9 mouse cellular contexts compared by ENCODE assay signal in the genomic region with DNA sequence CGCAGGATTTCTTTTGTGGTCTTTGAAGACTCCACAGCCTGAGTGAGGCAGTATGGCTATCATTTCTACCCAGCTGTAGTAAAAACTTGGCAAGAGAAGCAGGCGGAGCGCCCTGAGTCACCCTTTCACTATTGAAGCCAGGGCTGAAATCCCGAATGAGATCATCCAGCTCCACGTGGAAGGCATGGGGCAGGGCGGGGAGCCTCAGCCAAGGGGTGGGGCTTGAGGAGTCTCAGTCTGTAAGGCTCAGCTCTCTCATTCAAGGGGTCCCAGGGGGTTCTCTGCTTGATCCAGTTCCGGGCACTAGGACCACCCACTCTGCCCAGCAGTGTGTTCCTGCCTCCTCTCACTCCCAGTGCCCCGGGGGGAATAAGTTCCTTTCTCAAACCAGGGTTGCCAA. TPM values are rescaled to one million over a fixed set of nuclear protein-coding genes. Genes with fewer than 3 reads are reported as not detected.
DNase-seq lines count a peak whose midpoint lies in the region; ATAC-seq and TF ChIP-seq lines count a peak whose summit lies in the region.
"Had no signal": no experiment of that assay in that cellular context is flagged by ENCODE, and none has a peak within 500 bp of the region (broad histone marks: within the 10 kb centered on the region; RNA-seq: fewer than 3 reads in every experiment).

No protein-coding gene starts in this region.

- peak; percentile 99 for DNase-seq in 3T3-L1 (ENCODE audit: low read depth, low spot score)
- peak; percentile 70 to 76 for DNase-seq in cerebellum, adult 18-20 months
- DNase-seq in kidney, postnatal 25 days, result peak; percentile 91 to 95
- peak; percentile 93 for DNase-seq in liver, adult 2 months (ENCODE audit: extremely low read depth, low read depth, low spot score)
- DNase-seq in midbrain, postnatal 0 days (ENCODE audit: low spot score), result peak; percentile 92
- peak; percentile 82 for DNase-seq in testis, postnatal 14 days (ENCODE audit: low spot score)

- TF ChIP-seq POLR2A in liver, adult 2 months (IDR thresholded peaks at IDR 0.05; ENCODE audit: extremely low read depth, insufficient read depth, low read length), result 0 out of 2 replicates have a peak, but pooled peaks have one; percentile 23

- ATAC-seq in forebrain, embryonic 15.5 days (replicated peaks), result peak; percentile 85
- peak; percentile 80 for ATAC-seq in heart, embryonic 16.5 days (replicated peaks; ENCODE audit: extremely low read depth, insufficient read depth, low FRiP score)
- peak; percentile 81 for ATAC-seq in midbrain, postnatal 0 days (ENCODE audit: low FRiP score)

- H3K4me3 ChIP-seq in forebrain, embryonic 15.5 days, result peak overlapping the region; percentile 56
- H3K4me3 ChIP-seq in heart, embryonic 16.5 days (ENCODE audit: low read length), result peak overlapping the region; percentile 90
- H3K4me3 ChIP-seq in liver, adult 2 months (ENCODE audit: insufficient read depth, low read depth, low read length), result peak overlapping the region; percentile 63
- peak overlapping the region; percentile 48 for H3K4me3 ChIP-seq in midbrain, postnatal 0 days (ENCODE audit: low read depth, low read length)

- peak overlapping the region; percentile 99 for H3K4me2 ChIP-seq in forebrain, embryonic 15.5 days (replicated peaks)
- peak overlapping the region; percentile 78 for H3K4me2 ChIP-seq in heart, embryonic 16.5 days (ENCODE audit: low read depth, low read length)
- H3K4me2 ChIP-seq in midbrain, postnatal 0 days (ENCODE audit: low read depth, low read length, poor library complexity, severe bottlenecking), result peak overlapping the region; percentile 100

- H3K4me1 ChIP-seq in forebrain, embryonic 15.5 days, result peaks cover 46% of the 10 kb centered on the region
- peaks cover 21% of the 10 kb centered on the region for H3K4me1 ChIP-seq in heart, embryonic 16.5 days (ENCODE audit: control insufficient read depth, insufficient read depth, low read length)
- H3K4me1 ChIP-seq in liver, adult 2 months (ENCODE audit: control insufficient read depth, insufficient read depth, low read length), result peaks cover 6% of the 10 kb centered on the region
- 0 out of 2 replicates have a peak, but pooled peaks cover 5% of the 10 kb centered on the region for H3K4me1 ChIP-seq in midbrain, postnatal 0 days (ENCODE audit: insufficient read depth, low read length)

- H3K9me3 ChIP-seq in forebrain, embryonic 15.5 days, result no peaks in the 10 kb centered on the region
- no peaks in the 10 kb centered on the region for H3K9me3 ChIP-seq in heart, embryonic 16.5 days (replicated peaks; ENCODE audit: control insufficient read depth, low read length)
- no peaks in the 10 kb centered on the region for H3K9me3 ChIP-seq in midbrain, postnatal 0 days (ENCODE audit: low read length)

- H3K9ac ChIP-seq in forebrain, embryonic 15.5 days (replicated peaks), result peak overlapping the region; percentile 62
- peak overlapping the region; percentile 96 for H3K9ac ChIP-seq in heart, embryonic 16.5 days (ENCODE audit: low read length)
- H3K9ac ChIP-seq in liver, adult 2 months (ENCODE audit: low read depth, low read length), result peak overlapping the region; percentile 63
- peak overlapping the region; percentile 48 for H3K9ac ChIP-seq in midbrain, postnatal 0 days (replicated peaks; ENCODE audit: low read length, poor library complexity, severe bottlenecking)

- no peaks in the 10 kb centered on the region for H3K27me3 ChIP-seq in forebrain, embryonic 15.5 days
- H3K27me3 ChIP-seq in heart, embryonic 16.5 days (ENCODE audit: control insufficient read depth, insufficient read depth, low read length), result no peaks in the 10 kb centered on the region
- no peaks in the 10 kb centered on the region for H3K27me3 ChIP-seq in liver, adult 2 months (ENCODE audit: control insufficient read depth, insufficient read depth, low read length)
- no peaks in the 10 kb centered on the region for H3K27me3 ChIP-seq in midbrain, postnatal 0 days (ENCODE audit: insufficient read depth, low read length)
- H3K27me3 ChIP-seq: CH12.LX had no signal

- no peak for TF ChIP-seq CTCF in liver, adult 2 months (IDR thresholded peaks at IDR 0.05; ENCODE audit: low read depth, low read length)
- no peak for TF ChIP-seq CTCF in midbrain, postnatal 0 days (IDR thresholded peaks at IDR 0.05)

- WGBS in forebrain, embryonic 15.5 days, result 2% methylated on average over 8 of the region's 8 CpGs
- WGBS in heart, embryonic 16.5 days, result 1% methylated on average over 8 of the region's 8 CpGs
- 2% methylated on average over 8 of the region's 8 CpGs for WGBS in liver, adult 2 months
- WGBS in midbrain, postnatal 0 days, result 6% methylated on average over 8 of the region's 8 CpGs

- peaks cover 12% of the 10 kb centered on the region; the same call in 1 of the 2 replicates for H3K36me3 ChIP-seq in forebrain, embryonic 15.5 days
- peaks cover 36% of the 10 kb centered on the region for H3K36me3 ChIP-seq in heart, embryonic 16.5 days (ENCODE audit: control insufficient read depth, insufficient read depth)
- peaks cover 22% of the 10 kb centered on the region for H3K36me3 ChIP-seq in liver, adult 2 months (ENCODE audit: control insufficient read depth, insufficient read depth, low read length)
- peaks cover 2% of the 10 kb centered on the region; the same call in 1 of the 2 replicates for H3K36me3 ChIP-seq in midbrain, postnatal 0 days (ENCODE audit: insufficient read depth, low read length)

- peak overlapping the region; percentile 61 for H3K27ac ChIP-seq in forebrain, embryonic 15.5 days (replicated peaks)
- peak overlapping the region; percentile 98 for H3K27ac ChIP-seq in heart, embryonic 16.5 days (ENCODE audit: low read length)
- peak overlapping the region; percentile 82 for H3K27ac ChIP-seq in liver, adult 2 months (replicated peaks; ENCODE audit: insufficient read depth, low read depth, low read length)
- H3K27ac ChIP-seq in midbrain, postnatal 0 days (ENCODE audit: low read depth, low read length), result peak overlapping the region; percentile 55; the same call in 1 of the 2 replicates

- no peaks in the 10 kb centered on the region for H3K79me2 ChIP-seq in liver, adult 2 months (ENCODE audit: control insufficient read depth, insufficient read depth, low read length)

RNA-seq across cellular contexts. Expression of gene Adamts1, which starts 2.2 kb away (rescaled TPM):
- polyA plus RNA-seq in forebrain, embryonic 15.5 days (2015; fragmentation: Nextera tagmentation; extraction: Ambion mirVana), result 9.6 and 13.0 TPM in 2 replicates
- polyA plus RNA-seq in heart, embryonic 16.5 days (2015; fragmentation: Nextera tagmentation; extraction: Ambion mirVana), result 40.1 and 47.4 TPM in 2 replicates
- total RNA-seq in liver, adult 2 months (2014; rRNA removed), result 8.9 and 12.1 TPM in 2 replicates
- 5.1 and 9.4 TPM in 2 replicates for polyA plus RNA-seq in liver, adult 2 months (2012; rRNA removed)
- total RNA-seq in midbrain, postnatal 0 days (2014; rRNA removed), result 11.6 and 11.9 TPM in 2 replicates
- polyA plus RNA-seq in midbrain, postnatal 0 days (2015; fragmentation: Nextera tagmentation; extraction: Ambion mirVana), result 2.8 TPM in 2 replicates
- total RNA-seq: CH12.LX had no signal

Comparison
In these comparisons a context has a peak if more than half of its experiments do, and no peak if none do; other contexts are left out.
1. Peak in every context shown above with its lines: DNase-seq, ATAC-seq, H3K4me3 ChIP-seq and H3K27ac ChIP-seq.